Mouse (Mus musculus): ENCODE measurements around the gene Gm49342.
"Not testable (repeated sequence)": the region's sequence is repeated elsewhere in the genome, so short reads cannot be mapped to it uniquely, and the experiment has no call there.

Gene Gm49342

GRCm38 (mm10) chr14:50938119-50938908 lies 6.0 kb upstream of the Gm49342 start:
- no peak for DNase-seq

DNA sequence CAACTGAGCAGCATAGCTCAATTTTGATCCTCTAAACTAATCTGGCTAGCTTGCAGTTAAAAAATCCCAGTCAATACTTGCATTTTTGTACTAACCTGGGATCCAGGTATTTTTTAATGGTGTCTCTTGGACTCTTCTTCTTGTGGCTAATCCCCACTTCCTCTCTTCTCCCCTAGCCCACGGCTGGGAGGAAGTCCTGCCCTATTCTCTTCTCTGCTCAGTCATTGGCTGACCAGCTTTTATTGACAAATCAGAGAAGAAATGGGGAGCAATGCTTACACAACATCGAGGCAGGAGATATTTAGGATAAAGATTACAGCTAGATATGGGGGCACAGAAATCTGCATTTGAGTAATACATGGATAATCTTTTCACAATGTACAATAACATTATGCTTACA lies 5.4 kb upstream of the Gm49342 start:
- no peak for DNase-seq

DNA sequence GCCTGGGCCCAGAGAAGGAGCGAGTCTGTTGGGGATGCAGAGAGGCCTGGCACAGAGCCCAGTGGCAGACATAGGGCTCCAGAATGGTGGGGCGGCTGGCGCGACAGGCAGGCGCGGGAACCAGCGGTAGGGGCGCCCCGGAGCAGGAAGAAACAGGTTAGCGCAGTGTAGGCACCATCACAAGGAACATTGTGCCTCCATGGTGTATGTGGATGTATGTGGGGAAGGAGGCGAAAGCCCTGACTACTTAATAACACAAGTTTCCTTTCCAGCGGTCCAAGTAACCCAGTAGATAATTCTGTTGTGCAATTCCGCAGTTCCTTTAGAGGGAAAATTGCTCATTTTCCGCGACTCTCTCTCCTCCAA lies 334 bp downstream of the Gm49342 start:
- not testable (repeated sequence) for DNase-seq

- DNase-seq = not testable (repeated sequence)
Observed at GRCm38 (mm10) chr14:50945081-50945480, 764 bp downstream of the Gm49342 start.

DNA sequence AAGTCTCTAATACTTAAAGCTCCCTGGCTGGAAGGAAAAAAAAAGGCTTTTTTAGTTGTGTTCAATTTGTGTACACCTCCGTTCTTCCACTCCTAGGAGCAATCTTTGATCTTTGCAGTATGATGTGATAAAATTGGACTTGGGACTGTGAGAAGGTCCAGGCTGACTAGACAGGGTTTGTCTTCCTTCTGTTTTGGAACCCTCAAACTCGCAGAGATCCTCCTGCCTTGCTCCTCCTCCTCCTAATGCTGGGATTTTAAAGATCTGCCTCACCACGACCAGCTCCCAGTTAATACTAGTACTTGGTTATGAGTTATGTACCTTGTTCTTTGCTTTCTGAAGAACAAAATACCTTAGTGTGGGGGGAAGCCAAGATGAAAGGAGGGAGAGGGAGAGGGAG lies 1.2 kb downstream of the Gm49342 start:
- not testable (repeated sequence) for DNase-seq

- peak in 1 of 2 experiments; percentile 20 for DNase-seq
Observed at GRCm38 (mm10) chr14:50955487-50955886, 11.2 kb downstream of the Gm49342 start.

- DNase-seq = peak; percentile 61 to 70
Observed at GRCm38 (mm10) chr14:50955942-50956508, 11.7 kb downstream of the Gm49342 start, which contains the start of gene Pnp2. Pnp2 (plus strand) TSS chr14:50955992.

GRCm38 (mm10) chr14:50956724-50957123 lies 12.4 kb downstream of the Gm49342 start:
- not testable (repeated sequence) for DNase-seq

- DNase-seq = not testable (repeated sequence)
Observed at GRCm38 (mm10) chr14:50957146-50957545, 12.8 kb downstream of the Gm49342 start.

- DNase-seq = not testable (repeated sequence)
Observed at GRCm38 (mm10) chr14:50958289-50958995, 14.1 kb downstream of the Gm49342 start.

DNA sequence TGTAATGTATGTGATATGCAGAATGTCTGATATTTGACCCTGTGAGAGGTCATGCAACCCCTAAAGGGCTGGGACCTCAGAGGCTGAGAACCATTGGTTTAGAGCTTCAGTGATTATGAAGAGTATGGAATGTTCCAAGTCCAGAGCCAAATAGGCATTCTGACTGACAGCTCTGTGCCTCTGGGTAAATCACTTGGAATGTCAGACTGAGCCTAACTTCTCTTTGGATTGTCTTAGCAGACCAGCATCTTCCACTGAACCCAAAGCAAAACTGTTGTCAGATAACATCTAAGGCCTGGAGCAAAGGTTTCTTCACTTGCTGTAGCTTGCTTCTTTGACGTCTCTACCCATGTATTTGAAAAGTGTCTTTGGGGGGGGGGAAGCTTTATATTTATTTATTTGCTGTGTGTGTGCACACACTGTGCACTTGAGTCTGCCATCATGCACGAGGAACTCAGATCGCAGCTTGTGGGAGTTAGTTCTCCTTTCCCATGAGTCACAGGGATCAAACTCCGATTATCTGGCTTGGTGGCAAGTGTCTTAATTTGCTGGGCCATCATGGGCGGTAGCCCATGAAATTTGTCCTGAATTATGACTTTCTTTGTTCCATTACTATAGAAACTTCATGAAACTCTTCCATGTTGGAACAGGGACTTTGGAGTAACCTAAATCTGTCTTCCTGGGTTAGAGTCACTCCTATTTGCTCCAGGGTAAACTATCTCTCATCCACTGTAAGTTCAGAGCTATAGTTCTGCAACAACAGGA lies 24.1 kb downstream of the Gm49342 start:
- DNase-seq = no peak

DNA sequence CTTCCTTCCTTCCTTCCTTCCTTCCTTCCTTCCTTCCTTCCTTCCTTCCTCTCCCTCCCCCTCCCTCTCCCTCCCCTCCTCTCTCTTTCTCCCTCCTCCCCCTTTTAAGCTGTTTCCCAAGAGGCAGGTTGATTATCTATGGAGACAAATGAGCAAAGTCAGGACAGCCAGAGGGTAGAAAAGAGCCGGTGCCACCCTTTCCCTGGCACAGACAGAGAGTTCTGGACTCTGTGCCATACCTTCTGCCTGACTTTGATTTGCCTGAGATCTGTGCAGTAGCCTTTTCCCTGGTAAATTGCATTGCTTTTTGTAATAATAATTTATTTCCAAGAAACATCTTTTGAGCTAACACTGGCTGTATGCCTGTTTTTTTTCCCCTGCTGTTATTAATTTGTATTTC lies 24.7 kb downstream of the Gm49342 start:
- DNase-seq = no peak

- peak in 1 of 2 experiments; percentile 17 for DNase-seq
Observed at GRCm38 (mm10) chr14:50969558-50970544, 25.5 kb downstream of the Gm49342 start.

GRCm38 (mm10) chr14:50970822-50971221 lies 26.5 kb downstream of the Gm49342 start:
- DNase-seq = no peak

GRCm38 (mm10) chr14:50973054-50973453 lies 28.7 kb downstream of the Gm49342 start:
- DNase-seq = not testable (repeated sequence)

GRCm38 (mm10) chr14:50973700-50974099 lies 29.4 kb downstream of the Gm49342 start:
- DNase-seq = no peak

GRCm38 (mm10) chr14:50975001-50975400 lies 30.7 kb downstream of the Gm49342 start:
- no peak for DNase-seq

DNA sequence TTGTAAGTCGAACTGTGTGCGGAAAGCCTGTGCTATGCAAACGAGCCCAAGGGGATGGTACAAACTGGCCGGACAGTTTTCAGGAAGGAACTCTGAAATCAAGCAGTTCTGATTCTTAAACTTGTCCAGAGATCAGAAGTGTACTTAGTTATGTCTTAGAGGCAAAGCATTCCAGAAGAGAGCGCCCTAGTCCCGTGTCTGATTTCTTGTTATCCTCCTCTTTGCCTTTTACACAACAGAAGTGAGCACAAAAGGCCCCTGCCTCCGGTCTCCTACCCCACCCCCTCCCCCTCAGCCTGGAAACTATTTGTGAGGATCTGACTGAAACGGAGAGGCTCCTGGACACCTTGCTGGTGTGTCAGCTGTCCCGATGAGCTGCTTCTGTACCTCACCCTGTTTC lies 32.4 kb downstream of the Gm49342 start:
- peak in 1 of 2 experiments; percentile 11 for DNase-seq

- DNase-seq = not testable (repeated sequence)
Observed at GRCm38 (mm10) chr14:50978451-50978850, 34.1 kb downstream of the Gm49342 start.

GRCm38 (mm10) chr14:50979631-50980030 lies 35.3 kb downstream of the Gm49342 start:
- no peak for DNase-seq

DNA sequence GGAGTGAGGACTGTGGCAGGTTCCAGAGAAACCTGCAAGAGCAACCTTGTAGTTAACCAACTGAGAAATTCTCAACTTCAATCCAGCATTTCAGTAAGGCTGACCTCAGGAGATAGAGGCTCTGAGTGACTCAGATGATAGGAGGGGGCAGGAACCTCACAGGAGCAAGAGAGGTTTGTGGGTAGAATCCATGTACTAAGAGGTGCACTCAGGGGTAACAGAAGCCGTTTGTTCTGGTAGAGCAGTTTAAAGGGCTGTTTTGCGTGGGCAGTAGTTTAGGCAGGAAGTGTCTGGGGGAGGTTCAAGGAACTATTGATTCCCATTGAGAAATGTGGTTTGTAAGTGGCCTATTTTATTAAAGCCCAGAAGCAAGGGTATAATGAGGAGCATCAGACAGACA lies 36.9 kb downstream of the Gm49342 start:
- no peak for DNase-seq

DNA sequence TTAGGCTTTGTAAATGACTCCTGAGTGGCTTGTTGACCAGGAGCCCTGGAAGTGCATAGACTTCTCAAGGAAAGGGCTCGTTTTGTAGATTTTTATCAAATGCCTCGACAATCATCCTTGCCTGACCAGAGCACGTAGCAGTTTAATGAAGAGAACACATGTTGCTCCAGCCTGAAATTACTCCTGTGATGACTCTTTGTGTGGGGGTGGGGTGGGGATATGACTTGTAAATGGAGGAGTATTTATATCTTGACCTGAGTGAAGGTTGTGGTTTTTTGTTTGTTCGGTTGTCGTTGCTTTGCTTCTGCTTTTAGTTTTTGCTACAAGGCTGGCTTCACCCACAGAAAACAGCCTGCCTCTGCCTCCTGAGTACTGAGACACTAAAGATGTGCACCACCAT lies 37.5 kb downstream of the Gm49342 start:
- DNase-seq = no peak
